Mouse (Mus musculus): ENCODE data around the gene Unk. TPM values are rescaled to one million over a fixed set of nuclear protein-coding genes. Genes with fewer than 3 reads are reported as not detected.

Gene Unk
- total RNA-seq, 2 experiments from 2014 or later, result 6.9 to 7.9 TPM

DNA sequence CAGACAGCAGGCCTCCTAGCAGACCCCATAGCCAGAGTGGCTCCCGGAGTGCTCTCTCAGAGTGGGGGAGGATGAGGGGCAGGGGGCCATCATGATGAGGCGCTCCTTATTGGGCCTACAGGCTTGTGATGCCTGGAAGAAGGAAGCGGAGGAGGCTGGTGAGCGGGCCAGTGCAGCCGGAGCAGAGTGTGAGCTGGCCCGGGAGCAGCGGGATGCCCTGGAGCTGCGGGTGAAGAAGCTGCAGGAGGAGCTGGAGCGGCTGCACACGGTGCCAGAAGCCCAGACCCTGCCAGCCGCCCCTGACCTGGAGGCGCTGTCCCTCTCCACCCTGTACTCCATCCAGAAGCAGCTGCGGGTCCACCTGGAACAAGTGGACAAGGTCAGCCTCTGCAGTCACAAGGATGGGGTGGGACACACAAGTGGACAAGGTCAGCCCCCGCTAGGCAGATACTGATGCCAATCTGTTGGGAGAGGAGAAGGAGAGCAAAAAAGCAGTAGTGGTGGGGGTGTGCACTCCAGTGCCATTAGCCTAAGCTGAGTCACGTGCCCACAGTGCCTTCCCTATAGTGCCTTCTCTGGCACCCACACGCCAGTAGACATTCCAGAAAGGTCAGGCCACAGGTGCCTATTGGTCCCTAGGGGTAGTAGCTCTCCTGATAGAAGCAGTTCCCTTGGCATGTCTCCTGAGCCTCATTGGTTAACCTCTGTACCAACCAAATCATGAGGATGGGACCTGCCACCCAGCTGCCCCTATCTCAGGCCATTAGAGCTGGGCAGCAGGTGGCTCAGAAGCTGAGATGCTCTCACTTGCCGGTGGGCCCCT, 29.0 kb downstream of the Unk start:
- ATAC-seq (replicated peaks; ENCODE audit: low FRiP score, poor library complexity, severe bottlenecking), result no peak

DNA sequence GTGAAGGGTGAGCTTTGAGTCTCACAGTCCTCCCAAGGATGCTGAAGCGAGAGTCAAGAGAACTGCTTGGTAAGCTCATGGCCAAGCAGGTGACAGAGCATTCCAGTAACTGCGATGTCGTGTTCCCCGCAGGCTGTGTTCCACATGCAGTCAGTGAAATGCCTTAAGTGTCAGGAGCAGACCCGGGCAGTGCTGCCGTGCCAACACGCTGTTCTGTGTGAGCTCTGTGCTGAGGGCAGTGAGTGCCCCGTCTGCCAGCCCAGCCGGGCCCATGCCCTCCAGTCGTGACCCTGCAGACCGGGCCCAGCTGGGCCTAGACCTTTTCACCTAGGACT, 29.5 kb downstream of the Unk start:
- ATAC-seq (replicated peaks; ENCODE audit: low FRiP score, poor library complexity, severe bottlenecking), result no peak

DNA sequence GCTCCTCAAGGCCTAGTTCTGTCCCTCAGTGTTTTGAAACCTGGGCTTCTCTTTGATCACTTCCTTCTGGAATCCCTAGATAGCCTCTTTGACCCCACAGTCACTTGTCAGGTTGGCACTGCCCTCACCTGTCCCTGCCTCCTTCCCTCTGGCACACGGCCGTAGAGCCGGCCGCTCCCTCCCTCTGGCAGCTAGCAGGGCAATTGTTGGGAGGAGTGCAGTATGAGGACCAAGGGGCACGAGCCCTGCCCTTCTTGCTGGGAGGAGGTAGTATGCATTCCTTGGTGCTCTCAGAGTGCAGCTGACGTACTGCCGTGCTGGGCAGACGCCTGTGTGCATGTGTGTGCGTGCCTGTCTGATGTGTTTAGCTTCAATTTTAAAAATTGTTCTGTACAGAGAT, 30.5 kb downstream of the Unk start:
- ATAC-seq (replicated peaks; ENCODE audit: low FRiP score, poor library complexity, severe bottlenecking), result no peak

DNA sequence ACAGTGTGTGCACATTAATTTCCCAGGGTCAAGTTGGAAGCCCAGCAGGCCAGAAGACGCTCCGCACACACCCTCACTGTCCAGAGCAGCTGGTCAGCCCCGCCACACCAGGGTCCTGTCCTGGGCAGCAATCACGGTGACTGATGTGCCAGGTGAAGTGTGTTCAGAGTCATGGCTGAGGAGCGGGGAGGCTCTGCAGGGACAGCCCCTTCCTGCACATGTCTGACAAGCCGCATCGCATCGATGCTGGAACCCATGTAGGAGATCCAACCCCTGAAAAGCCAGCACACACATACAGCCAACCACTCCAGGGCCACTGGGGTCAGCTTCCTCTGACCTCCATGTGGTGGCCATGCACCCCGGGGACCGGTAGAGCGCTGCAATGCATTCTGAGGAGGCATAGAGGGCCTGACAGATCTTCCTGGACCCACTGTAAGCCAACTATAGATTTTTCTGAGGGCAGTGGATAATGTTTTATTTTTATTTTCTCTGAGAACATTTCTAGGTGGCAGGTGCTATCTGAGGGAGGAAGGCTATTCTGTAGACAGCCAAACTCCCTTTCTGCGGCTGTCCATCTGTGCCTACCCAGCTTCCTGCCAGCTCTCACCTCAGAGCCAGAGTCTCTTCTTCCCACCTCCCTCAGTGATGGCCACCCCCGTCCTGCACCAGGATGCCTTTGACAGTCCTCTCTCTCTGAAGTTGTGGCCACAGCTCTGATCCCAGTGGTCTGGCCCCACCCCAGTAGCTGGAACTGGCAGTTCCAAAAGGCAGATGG, 31.7 kb downstream of the Unk start:
- no peak for ATAC-seq (replicated peaks; ENCODE audit: low FRiP score, poor library complexity, severe bottlenecking)

DNA sequence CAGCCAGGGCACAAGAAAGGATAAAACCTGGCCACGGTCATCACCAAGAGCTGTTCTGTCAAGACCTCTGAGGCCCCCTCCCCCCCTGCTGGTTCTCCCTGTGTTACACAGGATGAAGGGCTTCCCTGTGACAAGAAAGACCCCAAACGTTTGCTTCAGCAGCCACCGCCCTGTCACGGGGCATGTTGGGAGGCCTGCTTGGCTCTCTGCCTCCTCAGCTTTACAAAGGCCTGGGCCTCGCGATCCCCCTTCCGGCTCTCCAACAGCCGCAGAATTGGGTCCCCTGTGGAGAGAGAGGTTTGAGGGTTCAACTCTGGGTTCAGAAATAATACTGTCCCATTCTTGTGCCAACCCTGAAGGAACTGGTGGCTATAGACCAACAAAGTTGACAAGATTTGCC, 32.4 kb downstream of the Unk start:
- no peak for ATAC-seq (replicated peaks; ENCODE audit: low FRiP score, poor library complexity, severe bottlenecking)

DNA sequence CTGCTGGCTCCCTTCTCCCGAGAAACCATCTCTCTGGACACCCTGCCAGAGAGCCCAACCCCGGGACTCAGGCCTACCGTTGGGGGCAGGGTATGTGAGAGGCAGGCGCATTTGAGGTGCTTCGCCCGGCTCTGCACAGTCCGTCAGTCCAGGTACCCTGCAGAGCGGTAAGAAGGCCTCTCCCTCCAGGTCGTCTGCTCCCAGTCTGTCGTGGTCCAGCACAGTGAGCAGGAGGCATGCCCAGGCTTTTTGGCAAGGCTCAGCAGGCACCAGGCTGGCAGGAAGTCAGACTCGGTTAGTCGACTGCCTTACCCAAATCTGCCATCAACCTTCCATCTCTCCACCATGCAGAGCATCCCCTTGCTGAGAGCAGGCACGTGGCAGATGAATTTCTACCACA, 33.4 kb downstream of the Unk start:
- ATAC-seq (replicated peaks; ENCODE audit: low FRiP score, poor library complexity, severe bottlenecking), result no peak

DNA sequence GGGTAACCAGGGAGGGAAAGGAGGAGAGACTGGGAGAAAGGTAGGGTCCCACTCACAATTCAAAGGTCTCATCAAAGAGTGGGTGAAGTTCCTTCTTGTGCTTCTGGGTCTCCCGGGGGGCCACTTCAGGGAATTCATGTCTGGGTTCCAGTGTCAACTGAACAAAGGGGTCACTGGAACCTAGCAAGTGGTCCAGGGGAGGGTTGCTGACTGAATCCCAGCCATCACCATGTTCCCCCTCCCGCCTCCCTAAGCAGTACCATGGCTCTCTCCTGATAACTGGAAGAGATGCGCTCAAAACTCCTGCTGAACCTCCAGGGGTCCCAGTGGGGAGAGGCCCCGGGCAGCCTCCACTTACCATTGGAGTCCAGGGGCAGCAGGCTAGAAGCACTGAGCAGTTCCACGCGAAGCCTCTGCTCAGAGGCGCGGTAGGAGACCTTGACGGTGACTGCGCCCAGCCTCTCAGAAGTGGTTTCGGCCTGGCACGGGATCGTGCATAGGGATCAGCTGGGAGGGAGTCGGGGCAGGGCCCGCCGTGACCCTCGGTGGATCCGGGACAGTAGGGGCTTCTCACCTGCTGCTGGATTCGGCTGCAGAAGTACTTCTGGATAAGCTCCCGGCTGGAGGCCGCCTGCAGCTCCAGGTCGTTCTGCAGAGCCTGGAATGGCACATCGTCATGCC, 34.2 kb downstream of the Unk start:
- ATAC-seq (replicated peaks; ENCODE audit: low FRiP score, poor library complexity, severe bottlenecking), result no peak

DNA sequence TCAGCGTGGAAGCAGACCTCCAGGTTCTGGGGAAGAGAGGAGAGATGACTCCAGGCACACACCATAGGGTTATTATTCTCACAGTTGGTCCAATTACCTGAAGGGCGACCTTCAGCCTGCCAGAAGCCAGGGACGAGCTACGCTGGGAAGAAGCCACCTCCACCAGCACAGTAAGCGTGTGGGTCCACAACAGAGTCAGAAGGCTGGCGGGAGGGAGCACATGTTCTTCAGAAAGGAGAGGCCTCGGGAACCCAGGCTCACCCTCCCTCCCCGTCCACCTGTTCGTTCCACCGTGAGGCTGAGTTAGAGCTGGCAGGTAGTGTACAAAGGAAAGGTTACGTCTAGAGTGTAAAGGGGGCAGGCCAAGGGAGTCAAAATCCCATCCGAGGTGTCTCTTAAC, 35.2 kb downstream of the Unk start:
- no peak for ATAC-seq (replicated peaks; ENCODE audit: low FRiP score, poor library complexity, severe bottlenecking)

DNA sequence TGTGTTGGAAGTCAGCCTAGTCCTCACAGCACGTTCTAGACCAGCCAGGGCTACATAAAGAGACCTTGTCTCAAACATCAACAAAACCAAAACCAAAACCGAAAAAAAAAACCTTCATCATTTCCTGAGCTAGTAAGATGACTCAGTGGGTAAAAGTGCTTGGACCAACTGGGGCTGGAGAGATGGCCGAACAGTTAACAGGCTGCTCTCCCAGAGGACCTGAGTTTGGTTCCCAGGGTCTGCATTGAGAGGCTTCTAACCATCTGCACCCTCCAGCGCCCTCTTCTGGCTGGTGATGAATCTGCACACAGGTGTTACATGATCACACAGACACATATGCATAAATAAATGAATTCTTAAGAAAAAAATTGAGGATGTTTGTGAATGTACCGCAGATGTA, 41.4 kb downstream of the Unk start:
- ATAC-seq (replicated peaks; ENCODE audit: low FRiP score, poor library complexity, severe bottlenecking), result no peak

DNA sequence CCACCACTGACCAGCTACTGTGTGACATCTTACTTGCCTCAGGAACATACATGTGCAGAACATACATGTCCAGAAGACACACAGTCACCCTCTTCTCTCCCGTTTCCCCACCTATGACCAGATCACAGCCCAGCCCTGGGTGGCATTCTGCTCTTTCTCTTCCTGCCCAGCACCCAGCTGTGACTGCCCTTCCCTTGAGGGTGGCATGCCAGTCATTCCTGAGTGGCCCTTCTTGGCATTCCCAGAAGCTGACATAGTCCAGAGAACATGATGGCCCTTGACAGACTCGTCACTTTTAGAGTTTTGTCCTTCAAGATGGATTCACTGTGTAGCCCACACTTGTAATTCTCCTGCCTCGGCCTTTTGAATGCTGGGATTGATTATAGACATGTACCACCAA, 42.5 kb downstream of the Unk start:
- no peak for ATAC-seq (replicated peaks; ENCODE audit: low FRiP score, poor library complexity, severe bottlenecking)

DNA sequence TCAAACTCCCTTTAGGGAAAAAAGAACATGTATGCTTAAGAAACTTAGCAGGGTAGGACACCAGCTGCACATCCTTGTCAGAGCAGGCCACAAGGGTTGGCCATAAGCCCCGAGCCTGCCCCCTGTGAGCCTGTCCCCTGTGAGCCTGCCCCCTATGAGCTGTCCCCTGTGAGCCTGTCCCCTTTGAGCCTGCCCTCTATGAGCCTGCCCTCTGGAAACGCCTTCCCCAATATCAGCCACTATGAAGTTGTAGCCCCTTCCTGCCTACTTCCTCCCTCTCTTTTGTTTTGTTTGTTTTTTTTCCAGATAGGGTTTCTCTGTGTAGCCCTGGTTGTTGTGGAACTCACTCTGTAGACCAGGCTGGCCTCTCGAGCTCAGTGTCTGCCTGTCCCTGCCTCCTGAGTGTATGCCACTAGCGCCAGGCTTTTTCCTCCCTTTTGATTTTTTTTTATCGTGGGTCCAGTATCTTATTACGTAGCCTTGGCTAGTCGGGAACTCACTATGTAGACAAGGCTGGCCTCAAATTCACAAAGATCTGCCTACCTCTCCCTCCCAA, 44.4 kb downstream of the Unk start:
- no peak for ATAC-seq (replicated peaks; ENCODE audit: low FRiP score, poor library complexity, severe bottlenecking)

DNA sequence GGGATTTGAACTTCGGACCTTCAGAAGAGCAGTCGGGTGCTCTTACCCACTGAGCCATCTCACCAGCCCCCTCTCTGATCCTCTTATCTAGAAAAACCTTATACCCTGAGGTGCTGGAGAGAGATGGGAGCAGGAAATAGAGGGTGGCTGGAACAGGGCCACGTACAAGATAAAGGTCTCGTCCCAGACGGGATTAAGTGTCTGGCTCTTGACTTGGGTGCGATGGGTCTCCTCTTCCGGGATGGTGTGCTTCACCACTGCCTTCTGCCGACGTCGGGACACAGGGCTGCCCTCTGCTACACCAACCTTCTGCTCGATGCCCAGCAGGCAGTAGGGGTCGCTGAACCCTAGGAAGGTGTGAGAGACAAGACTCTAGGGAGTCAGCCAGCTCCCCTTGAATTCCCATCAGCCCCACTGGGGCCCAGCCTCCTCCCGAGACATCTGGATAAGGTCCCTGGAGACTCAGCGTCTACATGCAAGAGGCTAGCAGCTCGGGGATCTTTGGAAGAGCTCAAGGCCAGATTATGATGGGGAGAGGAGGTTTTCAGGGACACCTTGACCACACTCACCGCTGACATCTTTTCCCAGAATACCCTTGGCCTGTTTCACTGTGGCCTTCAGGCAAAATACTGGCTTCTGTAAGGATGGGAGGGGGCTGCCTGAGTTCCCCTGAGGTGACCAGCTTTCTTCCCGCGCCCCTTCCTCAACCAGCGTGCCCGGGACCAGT, 45.6 kb downstream of the Unk start:
- no peak for ATAC-seq (replicated peaks; ENCODE audit: low FRiP score, poor library complexity, severe bottlenecking)

DNA sequence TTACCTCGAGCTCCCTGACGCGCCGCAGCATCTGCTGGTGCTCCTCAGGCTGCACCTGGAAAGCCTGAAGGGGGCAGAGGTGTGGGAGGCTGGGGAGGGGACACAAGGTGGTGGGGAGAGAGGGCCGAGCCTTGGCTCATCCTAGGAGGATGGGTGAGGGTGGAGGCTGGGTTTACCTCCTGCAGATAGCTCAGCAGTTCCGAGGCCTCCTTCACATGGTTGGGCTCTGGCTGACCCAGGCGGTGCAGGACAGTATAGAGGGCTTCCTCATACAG, 46.1 kb downstream of the Unk start:
- ATAC-seq (replicated peaks; ENCODE audit: low FRiP score, poor library complexity, severe bottlenecking), result no peak

DNA sequence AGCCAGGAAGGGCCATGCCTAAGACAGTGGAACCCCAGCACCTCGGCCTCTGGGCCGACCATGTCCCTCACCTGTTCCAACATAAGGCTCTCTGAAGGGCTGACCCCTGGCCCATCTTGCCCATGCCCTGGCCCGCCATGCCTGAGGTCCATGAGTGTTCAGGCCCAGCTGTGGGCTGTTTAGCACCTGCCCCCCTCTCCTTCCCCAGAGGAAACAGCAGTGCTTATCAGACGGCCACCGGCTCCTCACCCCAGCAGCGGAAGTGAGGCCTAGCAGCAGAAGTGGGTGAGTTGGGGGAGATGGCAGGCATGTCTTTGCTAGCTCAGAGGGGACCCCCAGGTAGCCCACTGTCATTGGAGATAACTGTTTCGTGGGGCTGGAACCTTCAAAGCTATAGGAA, 46.7 kb downstream of the Unk start:
- 0 out of 2 replicates have a peak, but pooled peaks have one; percentile 9 for ATAC-seq (replicated peaks; ENCODE audit: low FRiP score, poor library complexity, severe bottlenecking)

DNA sequence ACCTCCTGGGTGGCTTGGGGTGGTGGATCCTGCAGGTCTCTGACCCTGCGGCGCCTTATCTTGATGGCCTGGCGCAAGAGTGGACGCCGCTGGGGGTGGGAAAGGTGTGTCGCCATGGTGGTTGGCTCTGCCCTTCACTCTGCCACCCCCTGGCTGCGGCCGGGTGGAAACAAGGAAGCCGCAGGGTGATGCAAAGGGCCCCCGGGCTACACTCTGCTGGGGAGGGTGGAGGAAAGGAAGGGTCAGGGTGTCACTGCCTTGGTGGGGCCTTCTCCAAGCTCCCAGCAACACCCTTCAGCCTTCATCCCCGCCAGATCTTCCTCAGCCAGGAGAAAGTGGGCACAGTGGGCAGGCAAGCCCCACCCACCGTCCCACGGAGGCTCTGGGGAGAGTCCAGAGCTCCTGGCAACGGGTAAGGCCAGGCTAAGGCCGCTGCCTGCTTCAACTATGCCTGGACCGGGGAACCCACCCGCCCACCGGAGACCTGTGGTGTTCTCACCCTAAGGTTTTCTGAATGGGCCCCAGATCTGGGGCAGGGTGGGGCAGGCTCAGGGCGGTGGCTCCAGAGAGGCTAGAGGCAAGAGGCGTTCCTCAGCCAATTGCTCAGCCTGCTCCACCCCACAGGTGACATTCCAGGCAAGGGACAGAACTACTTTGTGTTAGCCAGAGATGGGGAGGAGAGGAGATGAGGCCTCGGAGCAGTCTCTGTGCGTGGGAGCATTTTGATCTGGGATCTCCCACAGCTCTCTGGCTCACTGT, 47.5 kb downstream of the Unk start, which contains the start of gene Unc13d:
Gene Unc13d, minus strand, starts transcription at position 516 of the 759 bp plus-strand sequence.
- ATAC-seq (replicated peaks; ENCODE audit: low FRiP score, poor library complexity, severe bottlenecking), result peak; percentile 77

DNA sequence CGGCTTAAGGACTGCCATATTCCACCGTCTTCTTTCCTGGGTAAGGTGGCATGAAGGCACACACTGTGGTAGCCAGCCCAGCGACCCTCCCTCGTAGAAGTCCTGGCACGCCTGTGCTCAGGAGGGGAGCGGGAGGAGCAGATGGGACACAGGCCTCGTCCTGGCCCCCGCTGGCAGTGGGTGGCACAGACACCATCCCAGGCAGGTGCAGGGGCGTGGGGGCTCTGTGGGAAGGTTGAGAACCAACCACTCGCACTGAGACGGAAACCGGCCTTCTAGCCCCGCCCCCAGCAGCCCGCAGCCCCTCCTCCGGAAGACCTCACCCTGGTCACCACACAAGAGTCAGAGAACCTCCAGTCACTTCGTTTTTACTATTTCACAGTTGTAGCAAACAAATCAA, 48.1 kb downstream of the Unk start:
- no peak for ATAC-seq (replicated peaks; ENCODE audit: low FRiP score, poor library complexity, severe bottlenecking)

DNA sequence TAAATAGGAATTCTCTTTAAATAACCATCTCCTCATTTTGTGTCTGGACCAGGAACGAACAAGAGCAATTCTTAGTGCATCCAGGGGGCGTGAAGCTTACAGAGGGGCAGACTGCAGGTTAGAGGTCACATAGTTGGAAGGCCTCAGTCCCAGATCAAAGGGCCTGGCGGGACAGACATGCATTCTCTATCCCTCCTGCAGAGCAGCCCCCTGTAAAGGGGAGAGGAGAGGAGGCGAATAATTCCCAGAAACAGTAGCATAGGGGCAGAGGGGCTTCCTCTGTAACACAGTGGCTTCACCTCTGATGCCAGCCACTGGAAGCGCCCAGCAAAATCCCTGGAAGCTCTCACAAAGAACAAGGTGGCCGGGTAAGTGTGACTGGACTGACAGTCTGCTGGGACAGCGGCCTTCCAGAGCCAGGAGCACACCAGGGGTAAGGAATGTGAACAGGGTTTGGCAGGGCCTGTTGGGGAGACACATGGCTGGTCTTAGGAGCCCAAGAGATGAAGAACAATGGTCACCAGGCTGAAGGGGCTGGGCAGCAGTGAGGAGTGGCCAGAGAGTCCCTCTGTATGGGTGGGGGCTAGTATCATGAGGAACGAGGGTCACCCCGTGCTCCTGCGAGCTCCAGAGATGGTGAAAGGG, 48.7 kb downstream of the Unk start:
- ATAC-seq (replicated peaks; ENCODE audit: low FRiP score, poor library complexity, severe bottlenecking), result no peak

DNA sequence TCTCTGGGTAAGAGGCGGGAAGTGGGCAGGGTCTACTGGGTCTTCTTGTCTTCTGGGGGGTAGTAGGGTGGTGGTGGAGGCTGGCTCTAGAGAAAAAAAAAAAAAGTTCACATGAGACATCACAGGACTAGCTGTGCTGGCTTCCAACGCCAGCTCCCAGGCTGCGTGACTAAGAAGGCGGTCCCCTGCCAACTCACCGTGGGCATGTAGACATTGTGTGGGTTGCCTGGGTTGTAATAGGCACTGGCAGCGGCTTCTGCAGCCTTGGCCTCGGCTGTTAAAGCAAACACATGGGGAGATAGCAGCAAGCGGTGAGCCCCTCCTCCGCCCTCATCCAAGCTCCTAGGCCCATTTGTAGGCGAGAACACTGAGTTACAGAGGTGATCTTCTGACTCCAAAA, 49.4 kb downstream of the Unk start:
- ATAC-seq (replicated peaks; ENCODE audit: low FRiP score, poor library complexity, severe bottlenecking), result no peak

DNA sequence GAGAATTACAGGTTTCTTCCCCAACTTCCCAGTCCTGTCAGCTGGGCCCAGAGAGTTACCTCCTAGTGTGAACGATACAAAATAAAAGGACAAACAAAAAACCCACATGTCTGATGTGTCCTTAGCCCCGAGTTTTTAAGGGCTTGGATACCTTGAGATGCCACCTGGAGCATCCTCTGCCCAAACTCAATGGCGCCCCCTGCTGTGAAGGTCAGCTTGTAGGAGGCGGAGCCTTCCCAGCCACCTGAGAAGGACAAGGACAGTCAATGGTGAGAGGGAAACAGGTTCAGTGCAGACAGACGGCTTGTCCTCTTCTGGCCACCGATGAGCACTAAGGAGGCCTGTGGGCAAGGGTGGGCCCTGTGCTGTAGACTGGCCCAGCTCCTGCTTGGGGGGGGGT, 51.0 kb downstream of the Unk start:
- ATAC-seq (replicated peaks; ENCODE audit: low FRiP score, poor library complexity, severe bottlenecking), result no peak

Data from erythroblast, adult 5-6 weeks (primary cell).